Mouse (Mus musculus): ENCODE data around the gene Ralgps1.
A peak's percentile ranks its signal among the peaks of the same experiment; 100 is the strongest.

The Ralgps1 gene

DNA sequence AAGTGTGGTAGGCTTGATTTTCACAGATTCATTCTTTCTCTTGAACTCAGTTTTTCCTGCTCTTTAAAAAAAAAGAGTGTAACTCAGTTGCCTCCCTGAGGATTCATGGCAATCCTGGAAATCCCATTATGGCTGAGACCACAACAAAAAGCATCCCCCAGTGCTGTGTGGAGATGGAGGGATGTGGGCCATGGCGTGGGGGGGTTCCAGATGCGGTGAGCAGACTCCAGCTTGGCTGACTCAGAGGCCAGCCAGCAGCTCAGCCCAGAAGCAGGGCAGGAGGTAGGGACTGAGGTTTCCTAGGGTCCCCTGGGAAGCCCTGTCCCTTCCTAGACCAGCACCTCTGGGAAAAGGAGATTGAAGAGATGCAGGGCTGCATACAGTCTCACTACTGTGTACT, 194.4 kb downstream of the Ralgps1 start:
- DNase-seq (ENCODE audit: low spot score), result no peak

- no peak for DNase-seq (ENCODE audit: low spot score)
These were observed 194.8 kb downstream of the Ralgps1 start for GRCm38 (mm10) chr2:33176516-33176915.

DNA sequence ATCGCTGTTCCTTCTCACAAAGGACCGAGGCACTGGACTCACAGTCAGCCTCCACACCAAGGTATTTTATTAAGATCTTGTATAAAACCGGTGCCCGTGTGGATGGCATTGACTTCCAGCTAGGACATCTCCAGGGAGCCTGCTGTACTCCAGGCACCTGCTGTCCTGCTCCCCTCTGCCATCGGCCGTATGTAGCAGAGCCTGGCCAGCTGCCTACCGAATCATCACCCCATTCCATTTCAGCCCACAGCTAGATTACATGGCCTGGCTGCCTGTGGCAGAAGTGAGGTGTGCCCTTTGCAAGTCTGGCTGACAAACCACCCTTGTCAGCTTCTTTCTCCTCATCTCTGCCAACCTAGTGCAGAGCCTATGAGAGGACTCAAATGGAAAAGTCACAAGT, 197.6 kb downstream of the Ralgps1 start:
- DNase-seq (ENCODE audit: low spot score), result no peak

DNA sequence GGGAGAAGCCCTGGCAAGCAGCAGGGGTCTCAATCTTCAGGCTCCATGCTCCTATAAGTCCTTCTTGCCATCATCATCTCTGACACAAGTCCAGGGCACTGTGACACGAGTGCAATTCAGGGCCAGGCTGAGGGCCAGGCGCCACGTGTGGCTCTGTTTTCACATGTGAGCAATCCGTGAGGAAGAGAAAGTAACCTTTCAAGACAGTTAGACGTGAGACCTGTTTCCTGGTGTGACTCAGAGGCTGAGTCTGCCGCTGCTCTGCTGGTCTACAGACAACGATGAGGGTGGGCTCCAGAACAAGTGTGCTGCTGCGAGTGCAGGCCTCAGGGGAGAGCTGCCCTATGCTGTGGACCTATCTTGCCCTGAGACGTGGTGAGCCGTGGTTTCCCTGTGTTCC, 198.2 kb downstream of the Ralgps1 start:
- no peak for DNase-seq (ENCODE audit: low spot score)

DNA sequence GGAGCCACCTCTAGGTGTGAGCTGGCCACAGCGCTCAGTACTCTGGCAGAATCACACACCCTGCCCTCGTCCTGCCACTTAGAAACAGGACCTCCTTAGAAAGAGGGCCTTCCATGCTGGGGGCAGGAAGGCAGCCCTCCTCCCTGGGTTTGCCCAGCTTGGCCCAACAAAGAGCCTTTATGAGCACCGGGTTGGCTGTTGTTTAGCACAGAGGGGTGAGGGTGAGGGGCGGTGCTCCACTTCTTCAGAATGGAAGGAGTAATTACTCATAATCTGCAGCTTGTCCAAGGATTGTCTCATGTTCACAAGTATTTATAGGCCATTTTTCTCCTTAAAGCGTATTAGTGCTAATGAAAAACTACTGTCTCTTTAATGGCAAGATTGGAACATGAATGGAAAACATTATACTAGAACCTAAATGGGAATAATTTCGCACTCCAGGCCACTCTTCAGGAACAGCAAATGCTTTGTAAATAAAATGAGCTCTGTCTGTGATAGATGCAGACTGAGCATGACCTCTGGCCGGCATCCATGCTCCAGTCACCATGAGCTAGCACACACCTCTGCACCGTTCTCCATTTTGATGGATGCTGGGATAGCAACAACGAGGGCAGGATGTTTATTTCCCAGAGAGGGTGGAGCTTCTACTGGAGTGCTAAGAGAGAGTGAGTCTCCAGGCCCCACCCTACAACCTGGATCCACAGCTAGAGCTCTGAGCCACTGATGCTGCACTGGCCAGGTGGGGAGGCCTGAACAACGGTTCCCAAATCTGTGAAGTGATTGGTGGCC, 200.3 kb downstream of the Ralgps1 start:
- DNase-seq (ENCODE audit: low spot score), result no peak

DNA sequence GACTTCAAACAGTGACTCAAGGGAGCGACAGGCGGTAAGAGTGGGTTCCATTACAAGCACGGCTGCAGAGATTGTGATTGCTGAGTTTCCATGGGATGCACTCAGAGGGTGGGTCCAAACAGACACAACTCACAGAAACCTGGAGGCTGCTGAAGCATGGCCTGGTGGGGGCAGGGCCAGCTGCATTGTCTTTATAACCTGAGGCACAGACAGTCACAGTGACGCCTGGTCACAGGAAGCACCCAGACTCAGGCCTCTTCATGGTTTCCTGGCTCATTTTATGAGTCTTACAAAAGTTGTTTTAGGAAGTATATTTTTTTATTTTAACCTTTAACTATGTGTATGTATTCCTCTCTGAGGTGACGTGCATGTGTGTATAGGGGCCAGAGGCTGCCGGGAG, 201.8 kb downstream of the Ralgps1 start:
- DNase-seq (ENCODE audit: low spot score), result no peak

GRCm38 (mm10) chr2:33167060-33167459, 204.2 kb downstream of the Ralgps1 start:
- no peak for DNase-seq (ENCODE audit: low spot score)

DNA sequence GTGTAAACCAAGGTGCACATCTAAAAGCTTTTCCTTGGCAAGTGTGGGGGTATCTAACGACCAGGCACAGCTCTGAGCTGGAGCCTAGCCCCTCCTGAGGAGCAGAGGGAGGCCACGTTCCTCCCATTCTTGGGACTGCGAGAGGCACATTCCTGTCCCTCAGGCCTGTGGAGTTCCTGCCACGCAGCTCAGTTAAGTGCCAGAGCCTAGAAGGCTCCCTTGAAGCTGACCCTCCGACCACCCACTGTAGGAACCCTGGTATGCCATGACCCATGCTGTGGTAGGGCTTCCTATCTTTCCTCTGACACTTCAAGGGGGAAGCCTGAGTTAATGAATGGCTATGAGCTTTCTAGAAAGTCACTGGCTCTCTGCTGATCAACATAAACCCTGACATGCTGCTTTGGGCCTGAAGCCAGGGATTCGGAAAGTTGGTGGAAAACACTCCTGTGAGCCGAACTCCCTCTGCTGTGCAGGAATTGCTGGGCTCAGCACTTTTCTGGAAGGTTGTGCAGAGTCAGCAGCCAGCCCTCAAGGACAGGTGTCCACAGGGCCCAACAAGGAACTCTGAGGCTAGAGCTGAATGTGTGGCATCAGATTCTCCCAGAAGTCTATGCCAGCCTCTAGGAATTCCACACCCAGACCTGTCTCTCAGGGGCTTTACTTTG, 205.4 kb downstream of the Ralgps1 start:
- DNase-seq (ENCODE audit: low spot score), result peak; percentile 28

GRCm38 (mm10) chr2:33165229-33165628, 206.1 kb downstream of the Ralgps1 start:
- DNase-seq (ENCODE audit: low spot score), result no peak

DNA sequence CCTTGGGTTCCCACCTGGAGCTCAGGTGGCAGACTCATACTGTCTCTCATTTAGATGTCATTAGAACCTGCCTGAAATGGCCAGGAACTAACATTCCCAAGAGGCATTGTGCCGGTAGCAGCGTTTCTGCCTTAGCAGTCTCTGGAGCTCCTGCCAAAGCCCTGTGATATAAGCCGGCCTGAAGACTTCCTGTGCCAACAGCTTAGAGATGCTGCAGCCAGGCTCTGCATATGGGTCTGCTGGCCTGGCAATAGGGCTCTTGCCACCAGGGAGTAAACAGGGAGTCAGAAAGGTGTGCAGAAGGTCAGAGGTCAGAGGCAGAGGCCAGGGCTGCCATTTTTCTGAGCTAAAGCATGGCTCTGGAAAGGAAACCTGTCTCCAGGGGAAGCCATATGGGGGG, 206.6 kb downstream of the Ralgps1 start:
- peak; percentile 34 for DNase-seq (ENCODE audit: low spot score)

GRCm38 (mm10) chr2:33162126-33162525, 209.2 kb downstream of the Ralgps1 start:
- peak; percentile 63 for DNase-seq (ENCODE audit: low spot score)

DNA sequence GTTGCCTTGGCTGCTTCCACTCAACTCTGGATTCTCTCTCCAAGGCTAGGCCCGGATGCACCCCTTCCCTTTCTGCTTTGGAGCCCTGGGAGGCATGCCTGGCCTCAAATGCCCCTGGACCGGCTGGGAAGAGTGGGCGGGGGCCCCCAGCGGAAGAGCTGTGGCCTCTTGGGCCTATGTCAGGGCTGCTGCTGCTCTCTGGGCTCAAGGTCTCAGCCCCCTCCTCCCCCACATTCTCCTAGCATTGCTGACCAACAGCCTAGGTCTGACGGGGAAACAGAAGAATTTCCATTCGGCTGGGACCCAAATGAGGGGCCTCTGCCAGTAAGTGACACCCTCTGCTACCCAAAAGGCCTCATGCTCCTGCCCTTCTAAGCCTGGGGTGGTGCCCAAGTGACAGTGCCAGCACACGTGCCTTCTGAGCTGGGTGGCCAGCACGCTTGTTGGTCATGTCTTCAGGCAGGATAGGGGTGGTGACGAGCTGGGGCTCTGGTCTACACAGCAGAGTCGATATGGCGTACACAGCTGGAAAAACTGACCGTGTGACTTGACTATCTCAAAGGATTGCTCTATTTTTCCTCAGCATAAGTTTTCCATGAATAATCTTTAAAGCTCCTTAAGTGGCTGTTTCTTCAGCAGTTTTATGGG, 210.8 kb downstream of the Ralgps1 start:
- peak; percentile 70 for DNase-seq (ENCODE audit: low spot score)

- DNase-seq (ENCODE audit: low spot score), result no peak
These were observed 211.7 kb downstream of the Ralgps1 start for GRCm38 (mm10) chr2:33159593-33159992.

- DNase-seq (ENCODE audit: low spot score), result no peak
These were observed 212.4 kb downstream of the Ralgps1 start for GRCm38 (mm10) chr2:33158895-33159294.

- DNase-seq (ENCODE audit: low spot score), result peak; percentile 29
These were observed 215.0 kb downstream of the Ralgps1 start for GRCm38 (mm10) chr2:33156283-33156781.

DNA sequence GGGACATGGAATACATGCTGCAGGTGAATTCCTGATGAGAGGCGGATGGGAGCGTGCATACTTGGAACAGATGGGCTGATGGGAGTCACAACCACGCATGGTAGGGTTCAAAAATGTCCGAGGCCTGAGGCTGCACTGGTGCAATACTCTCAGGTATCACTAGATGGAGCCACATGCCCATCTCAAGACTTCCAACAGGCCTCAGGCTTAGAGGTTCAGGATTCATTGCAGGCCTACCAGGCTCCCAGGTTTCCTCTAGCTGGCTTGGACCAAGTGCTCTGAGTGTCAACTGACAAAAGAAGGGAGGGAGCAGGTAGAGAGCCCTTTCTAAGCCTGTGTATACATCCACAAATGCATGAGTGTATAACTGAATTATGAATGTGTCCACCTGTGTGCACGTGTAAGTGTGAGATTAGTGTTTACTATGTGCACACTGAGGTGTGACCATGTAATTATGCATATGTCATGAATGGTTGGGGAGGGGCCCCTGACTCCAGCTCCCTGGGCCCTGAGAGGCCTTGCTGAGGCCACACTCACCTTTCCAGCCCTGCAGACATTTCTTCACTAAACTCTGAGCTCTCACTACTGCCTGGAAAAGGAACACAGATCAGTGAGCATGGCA, 216.4 kb downstream of the Ralgps1 start:
- peak; percentile 89 for DNase-seq (ENCODE audit: low spot score)

DNA sequence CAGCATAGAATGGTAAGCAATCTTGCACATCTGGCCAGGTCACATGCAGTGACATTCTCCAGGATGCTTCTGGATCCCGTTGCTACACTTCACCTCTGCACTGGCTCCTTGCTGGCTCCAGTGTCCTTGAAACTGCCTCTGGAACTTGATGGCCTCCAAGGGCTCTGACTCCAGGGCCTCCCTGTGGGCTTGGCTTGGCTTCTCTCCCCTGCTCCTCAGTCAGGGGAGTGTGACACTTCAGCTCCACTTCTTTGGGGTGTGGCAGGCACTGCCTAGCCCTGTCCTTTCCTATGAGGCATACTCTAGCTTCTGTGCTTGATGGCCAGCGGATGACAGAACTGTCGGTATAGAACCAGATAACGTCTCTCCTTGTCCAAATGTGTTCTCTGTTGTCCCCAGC, 224.3 kb downstream of the Ralgps1 start:
- no peak for DNase-seq (ENCODE audit: low spot score)

DNA sequence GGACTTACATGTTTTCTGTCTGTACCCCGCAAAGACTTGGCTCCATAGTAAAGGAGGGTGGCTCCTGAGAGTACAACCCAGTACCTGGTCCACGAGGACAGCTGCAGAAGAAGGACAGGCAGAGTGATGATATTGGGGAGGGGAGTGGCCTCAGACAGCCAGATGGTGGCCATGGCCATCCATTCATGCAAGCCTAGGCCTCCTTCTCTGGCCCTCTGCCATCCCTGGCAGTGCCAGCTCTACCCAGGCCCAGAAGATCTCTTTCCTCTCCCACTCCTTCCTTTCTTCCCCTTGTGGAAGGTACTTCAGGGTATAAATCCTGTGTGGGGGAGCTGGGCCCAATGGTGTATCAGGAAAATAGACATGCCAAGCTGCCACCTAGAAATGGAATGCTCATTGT, 228.0 kb downstream of the Ralgps1 start:
- DNase-seq (ENCODE audit: low spot score), result no peak

DNA sequence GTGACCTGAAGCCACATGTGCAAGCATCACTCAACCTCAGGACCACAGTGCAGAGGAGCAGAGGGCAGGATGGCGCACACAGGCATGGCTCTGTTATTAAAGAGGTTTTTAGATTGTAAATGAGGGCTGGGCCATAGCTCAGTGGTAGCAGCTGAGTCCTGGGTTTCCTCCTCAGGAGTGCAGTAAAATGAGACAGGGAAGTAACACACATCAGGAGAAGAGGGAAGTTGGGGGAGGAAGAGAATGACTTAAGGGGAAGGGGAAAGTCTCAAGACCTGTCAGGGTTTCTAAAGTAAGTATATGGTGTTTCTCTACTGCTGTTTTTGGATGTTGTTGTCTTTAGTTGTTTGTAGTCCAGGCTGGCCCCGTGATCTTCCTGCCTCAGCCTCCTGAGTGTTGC, 232.8 kb downstream of the Ralgps1 start:
- no peak for DNase-seq (ENCODE audit: low spot score)

- no peak for DNase-seq (ENCODE audit: low spot score)
These were observed 233.6 kb downstream of the Ralgps1 start for GRCm38 (mm10) chr2:33137731-33138130.

GRCm38 (mm10) chr2:33137244-33137643, 234.0 kb downstream of the Ralgps1 start:
- DNase-seq (ENCODE audit: low spot score), result no peak

- no peak for DNase-seq (ENCODE audit: low spot score)
These were observed 234.9 kb downstream of the Ralgps1 start for GRCm38 (mm10) chr2:33136366-33136765.

Measured in adipocyte (in vitro differentiated cells).